Mouse (Mus musculus): ENCODE measurements around the gene Lsm2.

- TF ChIP-seq POLR2A (IDR thresholded peaks at IDR 0.05; ENCODE audit: low read depth, low read length) (no peak), CTCF (IDR thresholded peaks at IDR 0.05; ENCODE audit: extremely low read depth, insufficient read depth, insufficient read length, insufficient replicate concordance) (no peak)
These were observed 35.4 kb downstream of the Lsm2 start for GRCm38 (mm10) chr17:35016791-35017705.
